Mouse (Mus musculus): ENCODE results near the gene Ift172.

The Ift172 gene

DNA sequence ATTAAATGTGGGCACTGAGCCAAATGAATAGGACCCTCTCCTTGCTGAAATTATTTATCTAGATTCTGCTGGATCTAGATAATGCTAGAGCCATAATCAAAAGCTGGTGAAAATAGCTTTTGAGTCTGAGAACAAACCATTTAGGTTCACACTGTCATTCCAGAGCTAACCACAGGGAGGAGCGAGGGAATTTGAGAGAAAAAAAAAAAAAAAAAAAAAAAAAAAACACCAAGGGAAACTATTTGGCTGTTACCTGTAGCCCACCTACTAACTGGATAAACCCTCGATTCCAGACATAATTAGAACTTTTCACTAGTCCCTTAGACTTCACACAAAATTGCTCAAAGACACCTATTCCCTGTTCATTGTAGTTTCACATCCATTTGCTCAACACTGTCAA is 71.8 kb downstream of the Ift172 start:
- in situ Hi-C loops (cut with MboI, MseI): loop anchor here (25.0 kb wide), 1 partner anchor 1243 kb away; the partner anchor contains the start of gene Ppp1cb

DNA sequence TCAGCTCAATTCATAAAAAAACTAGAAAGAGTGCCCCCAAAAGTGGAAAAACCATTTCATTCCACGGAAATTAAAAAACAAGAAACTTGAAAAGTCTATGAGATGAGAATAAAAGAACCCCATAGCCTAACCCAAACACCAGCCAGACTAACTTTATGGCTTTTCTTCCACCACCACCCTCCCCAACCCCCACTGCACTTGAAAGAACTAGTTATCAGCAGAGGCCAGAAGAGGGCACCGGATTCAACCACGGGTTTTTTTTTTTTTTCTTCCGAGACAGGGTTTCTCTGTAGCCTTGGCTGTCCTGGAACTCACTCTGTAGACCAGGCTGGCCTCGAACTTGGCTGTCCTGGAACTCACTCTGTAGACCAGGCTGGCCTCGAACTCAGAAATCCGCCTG is 72.6 kb downstream of the Ift172 start:
- in situ Hi-C loops (cut with MboI, MseI): loop anchor here (25.0 kb wide), 1 partner anchor 1244 kb away; the partner anchor contains the start of gene Ppp1cb

DNA sequence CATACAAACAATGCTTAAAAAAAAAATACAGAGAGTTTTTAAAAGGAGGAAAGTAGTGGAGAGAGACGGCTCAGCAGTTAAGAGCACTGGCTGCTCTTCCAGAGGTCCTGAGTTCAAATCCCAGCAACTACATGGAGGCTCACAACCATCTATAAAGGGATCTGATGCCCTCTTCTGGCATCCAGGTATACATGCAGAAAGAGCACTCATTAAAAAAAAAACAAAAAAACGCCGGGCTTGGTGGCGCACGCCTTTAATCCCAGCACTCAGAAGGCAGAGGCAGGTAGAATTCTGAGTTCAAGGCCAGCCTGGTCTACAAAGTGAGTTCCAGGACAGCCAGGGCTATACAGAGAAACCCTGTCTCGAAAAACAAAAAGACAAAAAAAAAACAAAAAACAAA is 74.4 kb downstream of the Ift172 start:
- in situ Hi-C loops (cut with MboI, MseI): loop anchor here (25.0 kb wide), 1 partner anchor 1246 kb away; the partner anchor contains the start of gene Ppp1cb

DNA sequence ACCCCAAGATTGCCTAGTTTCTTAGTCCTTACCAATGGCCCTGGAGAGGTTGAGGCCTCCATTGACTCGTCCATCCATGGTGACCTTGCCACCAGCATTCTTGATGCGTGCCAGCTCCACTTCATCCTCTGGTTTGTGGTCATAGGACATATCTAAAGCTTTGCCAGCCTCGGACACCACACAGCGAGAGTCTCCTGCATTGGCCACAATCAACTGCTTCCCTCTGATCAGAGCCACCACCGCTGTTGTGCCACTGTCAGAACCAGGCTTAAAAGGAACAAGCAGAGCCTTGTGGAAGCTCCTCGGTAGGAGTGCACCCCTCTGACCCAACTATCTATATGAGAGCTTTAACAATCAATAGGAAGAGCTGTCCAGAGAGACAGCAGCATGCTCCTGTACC is 86.5 kb downstream of the Ift172 start:
- in situ Hi-C loops (cut with MboI, MseI): loop anchor here (5.0 to 25.0 kb wide), 2 partner anchors 88 to 1258 kb away; partner anchors contain the start of genes Ift172 and Ppp1cb

DNA sequence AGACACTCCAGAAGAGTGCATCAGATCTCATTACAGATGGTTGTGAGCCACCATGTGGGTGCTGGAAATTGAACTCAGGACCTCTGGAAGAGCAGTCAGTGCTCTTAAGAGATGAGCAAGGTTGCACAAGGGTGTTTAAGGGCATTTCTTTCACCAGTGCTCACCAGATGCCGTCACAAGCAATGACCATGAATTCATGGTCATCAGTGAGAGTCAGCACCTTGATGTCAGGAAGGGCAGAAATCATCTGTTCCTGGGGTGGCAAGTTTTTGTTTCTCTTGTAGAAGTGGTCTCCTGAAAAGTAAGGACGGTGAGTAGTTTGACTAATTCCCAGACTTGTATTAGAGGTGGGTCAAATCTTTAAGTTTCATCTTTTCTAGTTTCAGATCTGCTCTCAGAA is 87.0 kb downstream of the Ift172 start:
- in situ Hi-C loops (cut with MboI, MseI): loop anchor here (5.0 to 25.0 kb wide), 2 partner anchors 88 to 1258 kb away; partner anchors contain the start of genes Ift172 and Ppp1cb
